Mouse (Mus musculus): ENCODE measurements around the gene Clip2.
A peak's percentile ranks its signal among the peaks of the same experiment; 100 is the strongest.
"Not testable (repeated sequence)": the region's sequence is repeated elsewhere in the genome, so short reads cannot be mapped to it uniquely, and the experiment has no call there.

The Clip2 gene

GRCm38 (mm10) chr5:134490465-134490864, 61.8 kb downstream of the Clip2 start:
- DNase-seq (ENCODE audit: low spot score), result no peak

- DNase-seq (ENCODE audit: low spot score), result peak; percentile 52
Observed at GRCm38 (mm10) chr5:134489583-134489982, 62.7 kb downstream of the Clip2 start.

- no peak for DNase-seq (ENCODE audit: low spot score)
Observed at GRCm38 (mm10) chr5:134488596-134488995, 63.6 kb downstream of the Clip2 start.

DNA sequence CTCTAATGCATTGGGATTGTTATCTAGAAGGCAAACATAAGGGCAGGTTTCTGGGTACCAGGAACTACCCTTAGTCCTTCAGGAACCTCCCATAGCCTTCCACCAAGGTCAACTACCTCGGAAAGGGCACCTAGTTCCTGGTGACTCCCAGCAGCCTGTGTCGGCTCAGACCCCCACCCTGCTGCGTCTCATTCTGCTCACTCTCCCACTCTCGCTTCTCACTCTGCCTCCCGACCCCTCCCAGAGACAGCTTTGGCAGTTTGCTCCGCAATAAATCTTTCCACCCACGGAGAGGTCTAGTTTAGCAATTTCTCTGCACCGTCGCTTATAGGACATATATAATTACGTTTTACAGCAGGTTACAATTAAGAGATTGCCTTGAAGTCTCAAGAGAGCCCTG, 64.2 kb downstream of the Clip2 start:
- DNase-seq (ENCODE audit: low spot score), result no peak

DNA sequence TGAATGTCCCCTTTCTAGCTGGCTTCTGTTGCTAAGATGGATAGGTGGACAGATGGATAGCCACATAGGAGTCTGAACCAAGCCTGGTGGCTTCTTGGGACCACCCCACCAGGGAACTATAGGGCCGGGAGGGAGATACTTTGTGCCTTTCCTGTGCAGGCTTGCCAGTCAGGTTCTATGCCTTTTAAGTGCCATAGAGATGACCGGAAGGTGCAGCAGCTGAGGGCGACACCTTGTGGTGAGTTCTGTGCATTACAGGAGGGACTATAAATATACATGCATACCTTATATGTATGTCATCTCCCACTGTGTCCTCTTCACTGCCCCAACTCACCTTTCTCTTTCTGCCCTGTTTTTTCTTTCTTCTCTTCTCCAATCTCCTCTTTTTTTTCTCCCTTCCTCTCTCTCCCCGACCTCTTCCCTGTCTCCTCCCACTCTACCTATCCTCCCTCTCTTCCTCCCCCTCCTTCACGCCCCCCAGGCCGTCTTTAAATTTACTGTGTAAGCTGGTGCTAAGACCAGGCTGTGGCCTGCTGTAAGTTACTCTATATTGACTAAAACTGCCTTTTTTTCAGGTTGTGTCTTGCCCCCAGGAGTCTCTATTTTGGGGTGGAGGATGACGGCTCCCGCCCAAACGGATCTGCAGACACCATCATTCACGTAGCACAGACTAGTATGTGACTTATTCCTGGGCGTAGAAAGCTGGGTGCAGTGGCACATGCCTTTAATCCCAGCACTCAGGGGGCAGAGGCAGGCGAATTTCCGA, 66.2 kb downstream of the Clip2 start:
- peak; percentile 70 for DNase-seq (ENCODE audit: low spot score)

GRCm38 (mm10) chr5:134485183-134485730, 67.0 kb downstream of the Clip2 start:
- DNase-seq (ENCODE audit: low spot score), result no peak

DNA sequence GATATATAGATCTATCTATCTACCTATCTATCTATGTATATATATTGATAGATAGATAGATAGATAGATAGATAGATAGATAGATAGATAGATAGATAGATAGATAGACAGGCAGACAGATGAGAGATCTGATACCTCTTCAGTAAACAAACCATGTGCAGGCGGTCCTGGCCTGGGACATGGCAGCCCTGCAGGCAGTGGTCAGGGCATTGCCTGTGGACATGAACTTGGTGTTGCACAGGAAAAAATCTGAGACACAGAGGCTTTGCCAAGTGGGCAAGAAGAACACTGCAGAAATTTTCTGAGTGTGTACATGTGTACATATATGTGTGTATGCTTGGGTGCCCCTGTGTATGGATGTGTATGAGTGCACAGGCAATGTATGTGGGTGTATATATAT, 68.9 kb downstream of the Clip2 start:
- DNase-seq (ENCODE audit: low spot score), result no peak

DNA sequence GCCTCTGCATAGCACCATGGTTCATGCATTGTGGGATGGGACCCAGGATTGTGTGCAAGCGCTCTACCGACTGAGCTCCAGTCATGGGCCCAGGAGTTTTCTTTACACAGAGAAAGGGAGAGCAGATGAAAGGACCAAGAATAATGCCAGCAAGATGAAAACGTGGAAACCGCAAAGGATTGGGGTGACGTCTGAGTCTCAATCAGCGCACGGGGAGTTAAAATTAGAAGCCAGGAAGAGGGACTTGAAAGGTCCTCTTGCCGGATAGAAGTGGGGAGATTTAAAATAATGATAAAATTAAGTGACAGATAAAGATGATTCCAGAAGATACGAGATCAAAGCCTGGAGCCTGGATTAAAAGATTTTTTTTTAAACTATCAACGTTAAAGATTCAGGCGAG, 69.9 kb downstream of the Clip2 start:
- DNase-seq (ENCODE audit: low spot score), result no peak

DNA sequence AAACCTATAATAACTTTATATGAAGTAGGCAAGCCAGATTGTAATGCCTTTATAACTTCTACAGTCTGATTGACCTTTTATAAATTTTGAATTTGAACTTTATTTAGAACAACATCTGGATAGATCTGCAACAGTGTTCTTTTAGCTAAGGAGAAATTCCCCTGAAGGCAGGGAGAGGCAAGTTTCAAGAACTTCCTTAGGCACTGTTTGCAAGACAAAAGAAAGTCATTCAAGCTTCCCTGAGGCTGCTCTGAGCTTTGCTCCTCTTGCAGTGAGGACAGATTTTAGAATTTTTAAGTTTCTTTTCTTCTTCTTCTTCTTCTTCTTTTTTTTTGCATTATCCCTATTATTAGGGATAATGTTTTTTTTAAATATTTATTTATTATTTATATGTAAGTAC, 73.3 kb downstream of the Clip2 start:
- DNase-seq (ENCODE audit: low spot score), result not testable (repeated sequence)

DNA sequence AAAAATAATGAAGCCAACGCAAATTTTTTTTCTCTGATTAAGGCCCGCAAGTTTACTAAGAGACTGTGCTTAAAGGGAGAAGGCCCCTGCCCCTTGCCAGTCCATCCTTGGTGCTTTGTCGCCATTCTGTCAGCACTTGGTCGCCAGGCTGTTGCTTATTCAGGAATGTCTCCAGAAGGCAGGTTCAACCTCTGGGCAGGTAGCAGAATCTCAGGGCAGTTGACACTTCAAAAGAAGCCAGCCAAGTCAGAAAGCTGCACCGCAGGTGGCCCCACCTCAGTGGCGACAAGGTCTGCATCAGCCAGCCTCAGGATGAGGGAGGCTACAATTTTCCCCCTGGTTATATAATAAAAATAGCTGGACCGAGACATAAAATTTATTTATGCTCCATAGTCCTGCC, 76.5 kb downstream of the Clip2 start:
- DNase-seq (ENCODE audit: low spot score), result not testable (repeated sequence)

- no peak for DNase-seq (ENCODE audit: low spot score)
Observed at GRCm38 (mm10) chr5:134475006-134475605, 77.1 kb downstream of the Clip2 start.

- DNase-seq (ENCODE audit: low spot score), result no peak
Observed at GRCm38 (mm10) chr5:134473902-134474301, 78.3 kb downstream of the Clip2 start.

- no peak for DNase-seq (ENCODE audit: low spot score)
Observed at GRCm38 (mm10) chr5:134470538-134471169, 81.6 kb downstream of the Clip2 start.

- DNase-seq (ENCODE audit: low spot score), result no peak
Observed at GRCm38 (mm10) chr5:134469559-134470150, 82.6 kb downstream of the Clip2 start.

GRCm38 (mm10) chr5:134468158-134468765, 84.0 kb downstream of the Clip2 start:
- DNase-seq (ENCODE audit: low spot score), result no peak

- no peak for DNase-seq (ENCODE audit: low spot score)
Observed at GRCm38 (mm10) chr5:134467030-134467549, 85.1 kb downstream of the Clip2 start.

DNA sequence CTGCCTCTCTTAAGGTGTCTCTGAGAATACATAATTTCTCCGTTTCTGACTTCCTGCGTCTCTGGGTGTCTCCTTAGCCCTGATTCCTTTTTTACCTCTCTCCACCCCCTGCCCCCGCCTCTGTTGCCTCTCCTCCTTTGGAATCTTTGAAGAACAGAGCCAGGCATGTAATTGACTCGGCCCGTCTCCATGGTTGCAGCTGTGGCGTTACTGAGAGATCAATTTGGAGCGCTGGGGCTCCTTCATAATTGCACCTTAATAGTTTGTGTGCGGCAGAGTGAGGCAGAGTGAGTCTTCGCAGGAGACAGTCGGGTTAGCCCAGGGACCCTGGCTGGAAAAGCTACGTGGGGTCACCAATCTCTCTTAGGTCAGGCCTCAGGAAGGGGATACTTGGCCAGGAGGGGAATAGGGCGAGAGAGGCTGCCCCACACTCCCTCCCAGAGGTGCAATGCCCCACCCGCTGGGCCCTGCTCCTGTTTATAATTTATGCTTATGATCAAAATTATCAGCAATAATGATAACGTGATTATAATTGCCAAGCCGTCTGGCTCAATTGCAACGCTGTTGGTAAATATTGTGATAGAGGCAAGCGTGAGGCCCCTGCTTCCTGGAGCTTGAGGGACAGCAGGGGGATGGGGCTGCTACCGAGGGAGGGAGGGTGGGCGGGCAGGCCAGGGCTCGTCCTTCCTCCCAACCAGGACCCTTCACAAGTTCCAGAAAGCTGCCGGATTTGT, 85.8 kb downstream of the Clip2 start:
- DNase-seq (ENCODE audit: low spot score), result no peak

DNA sequence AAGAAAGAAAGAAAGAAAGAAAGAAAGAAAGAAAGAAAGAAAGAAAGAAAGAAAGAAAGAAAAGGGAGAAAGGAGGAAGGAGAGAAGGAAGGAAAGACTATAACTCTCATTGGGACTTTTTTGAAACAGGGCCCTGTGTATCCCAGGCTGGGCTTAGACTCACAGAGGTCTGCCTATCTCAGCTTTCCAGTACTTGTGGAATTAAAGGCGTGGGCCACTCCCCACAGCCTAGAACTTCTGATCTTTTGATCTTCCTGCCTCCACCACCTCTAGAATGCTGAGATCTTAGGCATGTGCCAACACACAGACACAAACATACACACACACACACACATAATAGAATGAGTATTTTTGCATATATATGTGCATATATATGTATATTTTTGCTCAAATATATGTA, 87.0 kb downstream of the Clip2 start:
- no peak for DNase-seq (ENCODE audit: low spot score)

DNA sequence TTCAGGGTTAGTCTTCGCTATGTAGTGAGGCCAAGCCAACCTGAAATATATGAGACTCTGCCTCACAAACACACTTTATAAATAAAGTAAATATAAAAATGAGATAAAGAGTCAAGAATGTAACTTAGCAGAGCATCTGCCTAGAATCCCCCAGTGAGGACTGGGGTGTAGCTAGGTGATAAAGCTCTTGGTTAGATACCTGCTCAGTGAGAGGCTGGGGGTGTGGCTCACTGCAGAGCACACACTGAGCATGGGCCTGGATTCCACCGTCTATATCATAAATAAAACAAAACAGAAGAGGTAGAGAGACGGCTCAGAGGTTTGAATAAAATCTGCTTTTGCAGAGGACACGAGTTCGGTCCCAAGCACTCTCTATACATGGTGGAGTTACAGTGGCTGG, 88.0 kb downstream of the Clip2 start:
- no peak for DNase-seq (ENCODE audit: low spot score)

DNA sequence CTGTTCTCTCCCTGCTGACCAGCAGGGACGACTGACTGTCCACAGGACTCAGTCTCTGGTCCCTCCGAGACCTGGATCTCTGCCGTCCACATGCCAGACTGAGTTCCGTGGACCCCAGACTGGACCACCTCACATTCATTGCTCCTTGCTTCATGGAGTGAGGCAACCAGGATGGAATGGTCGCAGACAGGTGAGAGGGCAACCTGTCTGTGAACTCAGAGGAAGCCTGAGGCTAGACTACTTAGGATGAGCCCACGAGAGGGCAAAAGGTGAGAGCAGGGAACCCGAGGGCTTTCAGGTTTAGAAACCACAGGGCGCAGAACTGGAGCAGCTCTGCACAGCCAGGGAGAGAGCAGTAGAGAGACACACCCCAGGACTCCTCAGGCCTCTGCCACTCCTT, 89.5 kb downstream of the Clip2 start:
- no peak for DNase-seq (ENCODE audit: low spot score)

DNA sequence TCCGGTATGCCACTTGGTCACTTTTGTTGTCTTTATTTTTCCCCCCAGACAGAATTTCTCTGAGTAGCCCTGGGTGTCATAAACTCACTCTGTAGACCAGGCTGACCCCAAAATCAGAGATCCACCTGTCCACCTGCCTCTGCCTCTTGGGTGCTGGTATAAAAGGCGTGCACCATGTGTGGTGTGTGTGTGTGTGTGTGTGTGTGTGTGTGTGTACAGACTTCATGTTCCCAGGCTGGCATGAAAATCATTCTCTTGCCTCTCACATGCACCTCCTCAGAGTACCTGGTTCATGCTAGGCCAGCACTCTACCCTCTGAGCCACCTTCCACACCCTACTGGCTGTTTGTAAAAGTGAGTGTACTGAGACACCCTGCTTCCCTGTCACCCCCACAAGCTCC, 89.9 kb downstream of the Clip2 start:
- no peak for DNase-seq (ENCODE audit: low spot score)

All from lung, postnatal 25 days (tissue).